Mouse (Mus musculus) gastrocnemius, postnatal 36 days (tissue): ENCODE measurements around the gene Olig2. TPM values are rescaled to one million over a fixed set of nuclear protein-coding genes. Genes with fewer than 3 reads are reported as not detected.
"Not testable (repeated sequence)": the region's sequence is repeated elsewhere in the genome, so short reads cannot be mapped to it uniquely, and the experiment has no call there.

ENCODE experiments used
- DNase-seq, 2 experiments: peaks; one replicate each; pipeline ENCODE4 v3.0.0; 2022
- intact Hi-C: fragments of 180-260 bp; cut with DNase I; formaldehyde crosslinking; loops from one replicate; pipeline ENCODE4 v1.15.1; 2025
- total RNA-seq, 2 experiments: library from RNA; stranded (reverse); gene quantifications; 2 replicates each; pipeline ENCODE4 v1.2.3; 2021

The Olig2 gene
- total RNA-seq, 2 experiments from 2014 or later, result not detected

DNA sequence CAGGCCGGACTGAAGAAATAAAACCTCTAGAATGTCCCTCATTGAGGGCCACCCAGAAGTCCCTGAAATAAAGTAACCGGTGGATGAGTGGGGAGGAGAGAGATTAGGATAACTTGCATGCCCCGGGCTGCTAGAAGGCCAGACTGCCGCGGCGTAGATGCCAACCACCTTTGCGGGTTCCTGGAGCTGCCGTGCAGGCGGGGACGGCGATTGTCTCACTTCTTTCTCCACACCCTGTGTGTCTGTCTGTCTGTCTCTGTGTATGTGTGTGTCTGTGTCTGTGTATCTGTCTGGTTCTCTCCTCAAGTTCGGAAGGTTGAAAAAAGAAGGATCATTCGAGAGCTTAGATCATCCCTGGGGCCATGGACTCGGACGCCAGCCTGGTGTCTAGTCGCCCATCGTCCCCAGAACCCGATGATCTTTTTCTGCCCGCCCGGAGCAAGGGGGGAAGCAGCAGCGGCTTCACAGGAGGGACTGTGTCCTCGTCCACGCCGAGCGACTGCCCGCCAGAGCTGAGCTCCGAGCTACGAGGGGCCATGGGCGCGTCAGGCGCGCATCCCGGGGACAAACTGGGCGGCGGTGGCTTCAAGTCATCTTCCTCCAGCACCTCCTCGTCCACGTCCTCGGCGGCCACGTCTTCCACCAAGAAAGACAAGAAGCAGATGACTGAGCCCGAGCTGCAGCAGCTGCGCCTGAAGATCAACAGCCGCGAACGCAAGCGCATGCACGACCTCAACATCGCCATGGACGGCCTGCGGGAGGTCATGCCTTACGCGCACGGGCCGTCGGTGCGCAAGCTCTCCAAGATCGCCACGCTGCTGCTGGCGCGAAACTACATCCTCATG is 1.0 kb downstream of the Olig2 start:
- DNase-seq, result no peak

DNA sequence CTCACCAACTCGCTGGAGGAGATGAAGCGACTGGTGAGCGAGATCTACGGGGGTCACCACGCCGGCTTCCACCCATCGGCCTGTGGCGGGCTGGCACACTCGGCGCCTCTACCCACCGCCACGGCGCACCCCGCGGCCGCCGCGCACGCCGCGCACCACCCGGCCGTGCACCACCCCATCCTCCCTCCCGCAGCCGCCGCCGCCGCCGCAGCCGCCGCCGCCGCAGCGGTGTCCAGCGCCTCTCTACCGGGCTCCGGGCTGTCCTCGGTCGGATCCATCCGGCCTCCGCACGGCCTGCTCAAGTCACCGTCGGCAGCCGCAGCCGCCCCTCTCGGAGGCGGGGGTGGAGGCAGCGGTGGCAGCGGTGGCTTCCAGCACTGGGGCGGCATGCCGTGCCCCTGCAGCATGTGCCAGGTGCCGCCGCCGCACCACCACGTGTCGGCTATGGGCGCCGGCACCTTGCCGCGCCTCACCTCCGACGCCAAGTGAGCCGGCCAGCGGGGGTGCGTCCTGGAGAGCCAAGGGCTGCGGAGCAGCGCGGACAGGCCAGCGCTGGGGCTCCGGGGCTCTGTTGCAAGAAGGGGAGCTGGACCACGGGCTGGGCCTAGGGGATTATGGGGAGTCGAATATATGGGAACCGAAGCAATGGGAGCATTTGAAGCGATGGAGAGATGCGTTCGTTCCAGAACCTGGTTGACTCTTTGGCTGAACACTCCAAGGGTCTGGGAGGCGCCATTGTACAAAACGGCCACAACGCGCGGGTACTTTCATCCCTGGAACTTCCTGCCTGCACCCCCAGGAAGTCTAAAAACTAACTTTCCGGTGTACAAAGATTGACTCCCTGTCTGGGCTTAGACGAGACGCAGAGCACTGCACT is 1.9 kb downstream of the Olig2 start:
- DNase-seq, result no peak
- intact Hi-C loops, result no loop called here

More for the DNA sequence above, 1.0 kb downstream of the Olig2 start:
- intact Hi-C loops, result no loop called here

DNA sequence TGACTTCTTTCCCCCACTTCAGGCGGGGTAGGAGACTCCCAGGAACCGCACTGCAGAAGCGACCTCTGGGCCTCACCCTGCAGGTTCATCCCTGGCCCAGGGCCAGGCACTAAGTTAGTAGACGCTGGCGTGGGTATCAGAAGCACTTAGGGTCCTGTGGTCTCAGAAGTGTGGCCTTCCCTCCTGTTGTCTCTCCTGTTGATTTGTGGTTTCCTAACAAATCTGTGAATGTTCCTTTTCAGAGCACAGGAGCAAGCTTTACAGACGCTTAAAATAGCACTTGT is 2.4 kb downstream of the Olig2 start:
- intact Hi-C loops, result no loop called here
- DNase-seq, result no peak

DNA sequence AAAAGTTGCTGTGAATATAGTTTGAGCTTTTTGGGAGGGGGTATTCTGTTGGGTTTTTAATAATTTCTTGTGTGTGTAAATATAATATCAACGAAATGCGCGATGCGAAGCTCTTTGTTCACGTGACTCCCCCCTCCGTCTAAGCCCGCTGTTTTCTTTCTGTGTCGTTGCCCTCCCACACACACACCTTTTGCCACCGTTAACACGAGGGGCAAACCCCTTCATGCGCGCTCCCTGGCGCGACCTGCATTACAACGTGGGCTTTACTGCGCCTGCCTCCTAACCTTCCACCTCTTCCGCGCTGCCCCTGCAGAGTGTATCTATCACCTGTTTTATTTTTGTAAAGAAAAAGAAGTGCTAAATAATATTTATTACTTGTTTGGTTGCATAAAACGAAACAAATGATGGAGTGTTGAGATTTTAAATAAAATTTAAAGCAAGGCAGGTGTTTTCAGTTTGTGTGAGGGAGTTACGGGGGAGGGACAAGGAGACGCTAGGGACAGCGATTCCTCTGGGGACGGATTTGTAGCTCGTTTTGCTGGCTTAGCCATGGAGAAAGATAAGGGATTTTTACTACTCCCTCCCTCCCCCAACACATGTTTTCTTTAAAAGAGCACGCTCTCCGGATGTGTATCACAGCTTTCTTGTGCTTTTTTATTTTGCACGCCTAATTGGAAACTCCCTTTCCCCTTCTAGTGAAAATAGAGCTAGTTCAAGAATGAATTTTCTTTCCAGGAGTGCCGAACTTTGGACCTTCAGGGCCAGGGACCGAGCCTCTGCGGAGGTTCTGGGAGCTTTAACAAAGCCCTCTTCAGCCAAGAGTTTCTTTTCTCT is 3.2 kb downstream of the Olig2 start:
- intact Hi-C loops, result no loop called here

DNA sequence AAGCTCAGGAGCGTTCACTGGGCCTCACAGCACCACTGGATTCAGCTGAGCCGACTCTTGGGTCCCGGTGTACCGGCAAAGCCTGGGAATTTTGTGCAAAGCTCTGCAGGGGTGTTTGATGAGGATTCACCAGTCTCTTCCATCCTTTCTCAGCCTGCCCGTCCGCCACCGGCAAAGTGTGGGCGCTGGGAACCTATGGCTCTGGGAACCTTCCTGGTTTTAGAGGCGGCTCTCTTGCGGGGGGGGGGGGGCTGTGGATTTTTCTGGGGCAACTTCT is 3.8 kb downstream of the Olig2 start:
- no peak for DNase-seq
- intact Hi-C loops, result no loop called here

More for the DNA sequence above, 3.2 kb downstream of the Olig2 start:
- no peak for DNase-seq

DNA sequence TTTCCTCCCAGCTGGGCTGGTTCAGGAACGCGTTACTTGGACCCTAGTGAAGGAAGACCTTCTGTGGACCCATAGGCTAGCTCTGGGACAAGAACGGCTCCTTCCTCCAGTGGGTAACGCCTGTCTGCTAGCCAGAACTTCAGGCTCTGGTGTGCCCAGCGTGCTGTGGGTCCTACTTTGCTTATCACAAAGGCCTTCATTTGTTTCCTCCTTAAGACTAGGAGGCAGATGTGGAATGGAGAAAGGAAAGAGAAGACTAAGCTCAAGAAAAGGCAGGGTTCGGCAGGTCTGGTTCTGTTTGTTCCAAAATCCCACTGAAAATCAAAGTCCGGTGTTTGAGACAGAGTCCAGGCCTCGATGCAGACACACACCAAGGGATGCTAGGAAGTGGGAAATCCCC is 4.4 kb downstream of the Olig2 start:
- intact Hi-C loops, result no loop called here

DNA sequence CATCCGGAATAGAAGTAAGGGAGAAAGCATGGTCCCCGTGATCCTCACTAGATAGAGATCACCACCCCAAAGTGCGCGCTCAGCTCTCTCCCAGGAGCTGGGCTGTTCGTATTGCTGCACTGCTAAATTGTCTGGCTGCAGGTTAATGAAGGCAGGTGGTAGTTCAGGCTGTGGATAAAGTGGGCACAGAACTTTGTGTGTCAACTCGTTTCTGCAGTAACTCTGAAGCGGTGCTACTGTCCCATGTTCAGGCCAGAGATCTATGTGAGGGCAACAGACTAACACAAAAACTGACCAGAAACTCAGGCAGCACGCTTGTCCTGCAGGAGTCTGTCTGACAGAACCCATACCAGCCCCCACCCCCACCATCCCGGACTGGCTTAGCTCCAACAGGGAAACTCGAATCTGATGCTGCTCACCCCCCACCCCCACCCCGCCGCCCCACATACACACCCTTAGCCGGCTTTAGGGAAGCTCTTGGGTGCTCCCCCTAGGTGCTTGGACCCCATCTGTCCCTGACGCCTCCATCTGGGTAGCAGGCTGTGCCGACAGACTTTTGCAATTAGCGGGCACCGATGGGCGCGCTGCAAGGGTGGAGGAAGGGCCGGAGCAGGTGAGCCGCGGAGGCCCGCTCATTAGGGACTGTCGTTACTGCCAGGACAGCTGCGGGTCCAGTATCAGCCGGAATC is 6.7 kb downstream of the Olig2 start:
- no peak for DNase-seq
- intact Hi-C loops, result no loop called here

More for the DNA sequence above, 4.4 kb downstream of the Olig2 start:
- no peak for DNase-seq

DNA sequence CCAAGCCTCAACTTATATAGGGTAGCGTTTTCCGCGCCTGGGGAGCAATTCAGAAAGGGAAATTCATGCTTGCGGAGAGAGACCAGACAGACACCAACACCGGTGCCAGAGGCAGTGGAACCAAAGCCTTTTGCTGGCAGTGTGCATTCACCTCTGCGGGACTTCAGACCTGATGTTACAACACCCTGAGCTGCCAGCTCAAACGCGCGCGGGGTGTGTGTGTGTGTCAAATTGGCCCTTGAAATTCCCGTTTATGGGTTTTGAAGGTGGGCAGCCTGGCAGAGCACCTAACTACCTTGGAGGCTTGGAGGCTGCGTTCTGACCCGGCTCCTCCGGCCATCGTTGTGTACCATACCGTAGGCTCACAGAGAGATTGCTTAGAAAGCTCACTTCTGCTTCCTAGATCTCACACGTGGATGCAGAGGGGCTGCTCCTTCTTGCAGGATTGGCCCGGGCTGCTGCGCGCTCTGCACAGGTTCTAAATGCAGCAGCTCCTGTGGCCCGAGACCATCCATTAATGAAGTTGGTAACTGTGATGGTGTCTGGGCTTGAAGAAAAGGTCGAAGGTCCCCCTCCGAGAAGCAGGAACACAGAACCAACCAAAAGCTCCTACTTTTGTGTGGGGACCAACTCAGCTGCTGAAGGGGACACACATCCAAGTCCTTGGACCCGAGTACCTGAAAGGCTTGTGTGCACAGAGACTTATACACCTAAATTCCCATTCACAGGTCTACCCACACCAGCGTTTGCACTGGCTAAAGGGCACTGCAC is 7.4 kb downstream of the Olig2 start:
- intact Hi-C loops, result no loop called here
- no peak for DNase-seq

DNA sequence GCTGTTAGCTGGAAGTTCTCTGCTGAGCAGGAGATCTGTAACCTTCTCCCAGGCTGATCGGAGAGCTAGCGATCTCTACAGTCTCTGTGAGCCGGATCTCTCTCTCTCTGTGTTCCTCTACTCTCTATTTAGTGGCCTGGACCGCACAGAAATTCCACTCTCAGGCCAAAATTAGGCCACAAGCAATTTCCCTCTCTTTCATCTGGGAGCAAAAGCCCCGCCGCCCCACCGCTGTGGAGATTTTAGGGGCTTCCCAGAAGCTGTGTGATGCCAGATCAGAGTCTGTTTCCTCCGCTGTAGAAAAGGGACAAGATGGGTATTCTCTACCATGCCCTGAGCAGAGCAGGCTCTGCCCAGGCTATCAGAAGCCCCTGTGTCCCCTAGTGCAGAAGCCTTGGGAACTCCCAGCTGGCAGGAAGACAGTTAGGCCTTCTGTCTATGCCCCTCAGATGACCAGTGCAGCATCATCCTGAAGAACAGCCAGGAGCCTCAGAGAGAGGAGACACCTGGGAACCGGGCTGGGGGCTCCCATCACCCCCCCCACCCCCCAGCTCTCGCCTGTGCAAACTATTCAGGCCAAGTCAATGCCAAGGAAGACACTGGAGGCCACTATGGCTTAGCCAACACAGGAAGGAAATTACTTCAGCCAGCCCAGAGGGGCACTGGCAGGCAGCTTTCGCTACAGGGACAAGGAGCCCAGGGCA is 8.1 kb downstream of the Olig2 start:
- intact Hi-C loops, result no loop called here
- DNase-seq, result no peak

DNA sequence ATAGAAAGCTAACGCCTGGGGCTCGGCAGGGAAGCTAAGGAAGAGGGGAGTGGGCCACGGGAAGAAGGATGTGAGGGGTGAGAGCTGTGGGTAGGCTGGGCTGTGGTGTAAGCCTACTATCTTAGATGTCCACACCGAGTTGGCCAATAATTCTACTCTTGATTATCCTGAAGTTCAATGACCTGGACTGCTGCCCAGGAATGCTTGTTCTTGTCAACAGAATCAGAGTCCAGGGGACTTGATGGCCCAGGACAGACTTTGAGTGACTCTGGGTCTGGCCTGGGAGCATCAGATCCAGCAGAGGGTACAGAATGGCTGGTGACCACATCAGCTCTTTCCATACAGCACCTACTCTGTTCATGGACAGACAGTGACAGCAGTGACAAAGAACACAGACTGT is 13.8 kb downstream of the Olig2 start:
- intact Hi-C loops, result no loop called here
- DNase-seq, result no peak

DNA sequence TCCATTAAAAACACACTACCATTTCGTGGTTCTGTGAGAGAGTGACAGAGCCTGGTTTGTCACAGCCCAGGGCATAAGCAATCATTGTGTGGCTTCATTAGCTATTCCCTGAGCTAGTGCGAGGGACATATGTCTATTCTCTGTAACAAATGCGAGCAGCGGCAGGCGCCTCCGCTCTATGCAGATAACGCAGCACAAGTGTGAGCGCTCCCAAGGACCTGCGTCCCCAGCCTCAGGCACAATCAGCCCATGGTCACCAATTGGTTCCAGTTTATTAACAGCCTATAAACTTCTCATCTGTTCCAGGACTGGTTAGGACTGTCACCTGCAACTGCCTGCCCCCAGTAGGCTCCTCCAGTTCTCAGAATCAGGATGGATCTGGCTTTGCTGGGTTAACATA is 21.0 kb downstream of the Olig2 start:
- DNase-seq, result no peak
- intact Hi-C loops, result no loop called here

DNA sequence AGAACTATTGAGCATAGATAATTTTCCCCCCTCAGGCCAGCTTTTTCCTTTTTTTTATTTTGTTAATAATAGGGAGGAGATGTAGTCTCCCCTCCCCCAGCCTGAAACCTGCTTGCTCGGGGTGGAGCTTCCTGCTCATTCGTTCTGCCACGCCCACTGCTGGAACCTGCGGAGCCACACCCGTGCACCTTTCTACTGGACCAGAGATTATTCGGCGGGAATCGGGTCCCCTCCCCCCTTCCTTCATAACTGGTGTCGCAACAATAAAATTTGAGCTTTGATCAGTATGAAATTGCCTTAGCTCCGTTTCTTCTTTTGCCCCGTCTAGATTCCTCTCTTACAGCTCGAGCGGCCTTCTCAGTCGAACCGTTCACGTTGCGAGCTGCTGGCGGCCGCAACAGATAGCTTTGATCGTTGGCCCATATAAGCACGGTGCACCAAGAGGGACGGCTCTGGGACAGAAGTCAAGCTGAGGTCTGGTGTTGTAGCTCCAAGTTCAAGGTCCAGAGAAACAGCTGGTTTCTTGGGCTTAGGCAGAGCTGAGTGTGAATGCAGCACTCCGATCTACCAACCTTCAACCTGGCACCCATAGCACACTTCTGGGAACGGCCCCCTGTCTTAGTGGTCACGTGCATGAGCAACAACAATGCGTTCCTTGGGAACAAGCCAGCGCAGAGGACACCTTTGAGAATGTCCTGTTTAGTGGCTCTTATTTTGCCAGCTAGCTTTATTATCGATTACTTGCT is 30.3 kb downstream of the Olig2 start:
- DNase-seq, intact Hi-C loops: not testable (repeated sequence)

DNA sequence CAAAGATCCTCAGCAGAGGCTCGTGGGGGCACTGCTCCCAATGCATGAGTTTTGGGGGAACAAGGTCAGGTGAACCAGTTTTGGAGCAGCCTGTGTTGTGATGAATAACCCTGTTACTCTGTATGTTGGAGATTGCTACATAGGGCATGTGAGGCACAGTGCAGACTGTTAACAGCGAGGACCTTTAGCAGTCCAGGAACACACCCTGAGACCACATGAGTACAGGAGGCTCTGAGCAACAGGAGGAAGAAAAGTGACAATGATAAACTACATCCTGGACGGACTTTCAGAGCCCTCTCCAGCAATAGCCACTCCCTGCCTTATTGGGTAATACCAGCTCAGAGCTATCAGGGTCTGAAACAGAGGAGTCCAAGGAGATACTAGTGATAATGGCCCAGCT is 33.7 kb downstream of the Olig2 start:
- intact Hi-C loops, result no loop called here
- DNase-seq, result no peak

DNA sequence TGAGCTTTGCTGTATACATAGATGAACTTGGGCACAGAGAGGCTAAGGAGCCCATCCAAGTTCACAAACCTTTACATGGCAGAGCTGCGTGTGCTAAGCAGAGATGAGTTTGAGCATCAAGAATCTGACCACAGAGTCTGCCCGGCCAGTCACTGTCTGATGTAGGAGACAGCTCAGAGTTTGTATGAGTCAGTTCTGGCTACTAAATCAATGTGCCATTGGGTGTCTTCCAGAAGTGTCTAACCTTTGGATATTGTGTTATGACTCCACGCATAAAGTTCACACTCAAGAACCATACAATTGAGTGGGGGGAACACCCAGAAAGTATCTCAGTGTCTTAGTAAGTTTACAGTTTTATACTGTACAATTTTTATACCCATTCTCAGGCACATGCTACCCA is 35.6 kb downstream of the Olig2 start:
- intact Hi-C loops, result no loop called here
- DNase-seq, result no peak

DNA sequence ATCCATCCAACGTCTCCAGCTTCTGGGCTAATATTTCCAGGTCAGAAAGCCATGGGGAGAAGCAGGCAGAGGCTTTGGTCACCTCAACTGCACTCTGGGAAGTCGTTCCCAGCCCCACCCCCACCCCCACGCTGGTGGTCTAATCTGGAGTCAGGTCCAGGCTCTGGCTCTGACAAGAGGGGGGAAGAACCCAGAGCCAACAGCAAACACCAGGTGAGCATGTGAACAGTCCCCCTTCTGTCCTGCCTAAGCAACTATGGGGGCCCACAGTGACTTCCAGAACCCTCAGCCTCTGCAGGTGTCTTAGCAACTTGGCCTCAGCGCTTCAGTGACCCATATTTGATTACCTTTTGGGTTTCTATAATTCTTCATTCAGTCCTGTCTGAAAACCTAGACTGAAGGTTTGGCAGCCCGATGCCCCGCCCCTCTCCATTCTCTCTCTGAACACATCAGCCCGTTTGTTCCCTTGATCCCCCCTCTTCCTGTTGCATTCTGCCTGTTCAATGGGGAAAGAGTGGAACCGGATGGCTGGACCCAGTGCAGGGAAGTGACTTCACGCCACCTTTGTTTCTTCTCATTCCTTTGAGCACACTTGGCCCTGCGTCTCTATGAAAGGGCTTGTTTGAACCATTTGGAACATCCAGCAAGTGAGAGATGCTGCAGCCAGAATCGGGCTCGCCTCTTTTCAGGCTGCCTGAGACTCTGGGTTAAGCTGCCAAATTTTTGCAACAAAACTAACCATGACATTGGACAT is 37.4 kb downstream of the Olig2 start:
- DNase-seq, result no peak
- intact Hi-C loops, result no loop called here

DNA sequence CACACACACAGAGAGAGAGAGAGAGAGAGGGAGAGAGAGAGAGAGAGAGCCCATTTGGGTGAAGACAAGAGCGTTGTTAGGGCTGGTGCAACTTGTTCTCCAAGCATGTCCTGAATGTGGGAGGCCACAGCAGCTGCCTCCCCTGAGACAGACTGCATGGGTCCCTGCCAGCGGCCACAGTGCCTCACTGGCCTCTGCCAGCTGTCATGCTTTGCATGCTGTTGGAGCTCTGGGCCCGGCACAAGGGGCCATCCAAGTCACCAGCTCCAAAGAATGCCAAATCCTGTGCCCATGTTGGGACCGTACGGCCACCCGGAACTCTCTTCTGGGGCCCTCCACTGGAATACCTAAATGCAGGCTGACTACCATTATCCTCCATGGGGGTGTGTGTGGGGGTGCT is 40.7 kb downstream of the Olig2 start:
- DNase-seq, result no peak
- intact Hi-C loops, result no loop called here

DNA sequence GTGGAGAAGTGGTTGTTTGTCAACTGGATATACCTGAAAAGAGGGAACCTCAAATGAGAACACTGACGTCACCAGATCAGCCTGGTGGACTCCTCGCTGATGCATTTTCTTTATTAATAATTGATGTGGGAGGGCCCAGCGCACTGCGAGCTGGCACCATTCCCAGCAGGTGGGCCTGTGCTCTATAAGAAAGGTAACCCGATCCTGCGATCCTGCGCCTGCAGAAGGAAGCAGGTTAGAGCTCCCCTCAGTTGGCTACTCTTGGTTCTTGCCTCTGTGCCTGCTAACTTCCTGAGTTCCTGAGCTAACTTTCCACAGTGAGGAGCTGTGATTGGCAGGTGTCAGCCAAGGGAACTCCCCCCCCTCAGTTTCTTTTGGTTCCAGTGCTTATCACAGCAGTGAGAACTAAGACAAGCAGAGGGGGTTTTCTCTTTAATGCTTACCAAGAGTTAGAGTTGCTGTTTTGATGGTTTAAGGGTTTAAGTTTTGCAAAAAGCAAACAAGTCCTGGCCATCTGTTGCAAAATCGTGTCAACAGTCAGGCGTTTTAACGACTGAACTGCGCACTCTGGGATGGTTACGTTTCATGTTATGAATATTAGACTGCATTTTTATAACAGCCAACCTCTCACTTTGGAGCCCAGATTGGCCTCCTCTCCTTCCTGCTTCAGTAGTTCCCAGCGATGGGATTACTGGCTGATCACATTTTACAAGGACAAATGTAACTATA is 43.6 kb downstream of the Olig2 start:
- intact Hi-C loops, result no loop called here
- DNase-seq, result no peak
